Mouse (Mus musculus) liver, adult 2 months (tissue): ENCODE data around the gene Lrfn3.

Experiments used
- CTCF ChIP-seq: fragments of 200-500 bp; IDR thresholded peaks from 2 replicates; pipeline ENCODE4 v1.5.1; 2011; ENCODE audit warnings: low read depth, low read length, control low read depth
- POLR2A ChIP-seq: fragments of 200-500 bp; IDR thresholded peaks from 2 replicates; pipeline ENCODE4 v1.6.1; 2011; ENCODE audit warnings: low read length, control low read depth; ENCODE audit not compliant: insufficient read depth; ENCODE audit errors: extremely low read depth

DNA sequence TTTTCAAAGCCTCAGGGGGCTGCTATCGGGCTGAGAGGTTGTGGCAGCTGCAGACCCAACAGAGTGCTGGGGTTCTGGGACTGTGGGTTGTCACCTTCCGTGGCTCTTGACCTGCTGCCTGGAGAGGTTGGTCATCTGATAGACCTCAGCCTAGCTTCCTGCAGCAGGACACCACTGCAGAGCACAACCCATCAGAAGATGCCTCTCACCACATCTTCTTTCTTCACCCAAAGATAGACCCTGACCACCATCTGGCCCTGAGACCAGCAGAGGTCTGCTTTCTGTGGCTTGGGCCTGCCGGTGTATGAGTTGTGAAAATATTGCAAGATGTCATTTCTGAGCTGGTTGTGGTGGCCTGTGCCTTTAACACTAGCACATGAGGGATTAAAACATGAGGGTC lies 48.5 kb upstream of the Lrfn3 start:
- TF ChIP-seq CTCF (no peak), POLR2A (no peak)
